Mouse (Mus musculus) hindbrain, embryonic 13.5 days (tissue): ENCODE data around the gene B3galt2. TPM values are rescaled to one million over a fixed set of nuclear protein-coding genes. Genes with fewer than 3 reads are reported as not detected.

Source experiments
- polyA plus RNA-seq: library from polyadenylated mRNA; unstranded; fragments of >200 nt; fragmentation: Nextera tagmentation; extraction: Ambion mirVana; gene quantifications from 2 replicates; pipeline ENCODE4 v1.2.1, GENCODE M21; 2015

The B3galt2 gene
- polyA plus RNA-seq, 1 experiment from 2014 or later = 4.8 TPM

Other genes with a start within 250 kb of the B3galt2 start
- gene Cdc73, start 62.2 kb downstream of the B3galt2 start, polyA plus RNA-seq = 20.4 and 25.6 TPM in 2 replicates
- gene Glrx2, start 75.7 kb downstream of the B3galt2 start, polyA plus RNA-seq = 139 and 157 TPM in 2 replicates
- 39.9 and 40.6 TPM in 2 replicates for gene Trove2, start 136.4 kb downstream of the B3galt2 start, polyA plus RNA-seq
- gene Uchl5, start 136.6 kb downstream of the B3galt2 start, polyA plus RNA-seq = 65.9 and 76.9 TPM in 2 replicates